Mouse (Mus musculus): ENCODE data around the gene Eif6. TPM values are rescaled to one million over a fixed set of nuclear protein-coding genes. Genes with fewer than 3 reads are reported as not detected.

The Eif6 gene
- polyA plus RNA-seq, 1 experiment from 2014 or later, result 210 TPM

DNA sequence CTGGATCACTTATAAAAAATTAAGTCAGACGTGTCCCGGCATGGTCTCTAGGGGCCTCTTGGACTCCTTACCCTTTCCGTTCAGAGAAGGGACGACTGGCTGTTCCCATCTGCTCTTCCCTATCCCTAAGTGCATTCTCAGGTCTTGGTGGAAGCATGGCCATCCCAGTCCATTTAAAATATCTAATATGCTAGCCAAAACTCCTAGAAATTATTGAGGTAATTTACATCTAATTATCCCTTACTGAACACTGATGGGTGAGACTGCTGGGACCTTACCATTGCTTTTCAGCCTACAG lies 49.1 kb downstream of the Eif6 start:
- WGBS, result 84% methylated on average over 4 of the region's 4 CpGs
- ATAC-seq (replicated peaks; ENCODE audit: low FRiP score), result no peak

DNA sequence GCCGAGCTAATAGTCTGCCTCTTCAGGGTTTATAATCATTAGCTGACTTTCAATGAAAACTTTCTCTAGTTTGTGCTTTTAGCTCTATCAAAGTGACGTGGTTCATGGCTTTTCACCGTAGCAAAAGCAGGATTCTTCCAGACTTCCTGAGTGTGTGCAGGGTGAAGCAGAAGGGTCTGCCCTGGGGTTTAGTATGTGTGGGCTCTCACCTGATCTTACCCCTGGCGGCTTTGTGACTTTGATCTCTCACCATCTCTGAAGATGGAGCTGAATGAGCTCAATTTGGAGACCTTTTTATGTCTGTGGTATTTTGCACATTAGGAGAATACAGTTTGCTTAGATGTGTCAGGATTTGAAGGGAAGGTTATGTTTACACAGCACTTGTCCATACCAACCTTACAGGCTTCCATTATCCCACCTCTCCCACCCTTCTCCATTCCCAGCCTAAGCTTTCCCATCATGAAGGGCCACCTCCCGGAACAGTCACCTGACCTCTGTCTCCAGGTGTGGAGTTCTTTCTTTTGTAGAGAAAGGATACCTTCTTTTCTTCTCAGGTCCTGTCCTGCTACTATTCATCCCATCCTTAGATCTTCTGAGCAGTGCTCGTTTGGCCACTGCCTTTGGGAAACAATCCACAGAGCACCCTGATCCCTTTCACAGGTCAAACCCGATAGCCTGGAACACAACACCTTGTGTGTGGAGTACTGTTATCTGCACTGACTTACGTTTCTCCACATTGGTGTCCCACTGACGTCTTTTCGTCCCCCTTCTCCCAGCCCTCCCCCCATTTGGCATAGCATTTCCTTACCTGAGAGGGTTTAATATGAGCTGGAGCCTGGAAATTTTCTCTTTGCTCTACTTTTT lies 49.7 kb downstream of the Eif6 start:
- H3K4me2 ChIP-seq, result no peak overlapping the region
- no peak overlapping the region for H3K27ac ChIP-seq
- H3K4me3 ChIP-seq (replicated peaks), result no peak overlapping the region
- no peaks in the 10 kb centered on the region for H3K36me3 ChIP-seq
- peaks cover 9% of the 10 kb centered on the region for H3K4me1 ChIP-seq
- no peak overlapping the region for H3K9ac ChIP-seq
- WGBS, result 62% methylated on average over 10 of the region's 10 CpGs
- no peaks in the 10 kb centered on the region for H3K9me3 ChIP-seq (replicated peaks)
- peaks cover 60% of the 10 kb centered on the region for H3K27me3 ChIP-seq
- ATAC-seq (replicated peaks; ENCODE audit: low FRiP score), result no peak

More for the DNA sequence above, 49.1 kb downstream of the Eif6 start:
- H3K4me3 ChIP-seq (replicated peaks), result no peak overlapping the region
- H3K9me3 ChIP-seq (replicated peaks), result no peaks in the 10 kb centered on the region
- H3K9ac ChIP-seq, result no peak overlapping the region
- H3K27ac ChIP-seq, result no peak overlapping the region
- no peak overlapping the region for H3K4me2 ChIP-seq
- H3K36me3 ChIP-seq, result no peaks in the 10 kb centered on the region
- peaks cover 56% of the 10 kb centered on the region for H3K27me3 ChIP-seq
- H3K4me1 ChIP-seq, result peaks cover 9% of the 10 kb centered on the region

DNA sequence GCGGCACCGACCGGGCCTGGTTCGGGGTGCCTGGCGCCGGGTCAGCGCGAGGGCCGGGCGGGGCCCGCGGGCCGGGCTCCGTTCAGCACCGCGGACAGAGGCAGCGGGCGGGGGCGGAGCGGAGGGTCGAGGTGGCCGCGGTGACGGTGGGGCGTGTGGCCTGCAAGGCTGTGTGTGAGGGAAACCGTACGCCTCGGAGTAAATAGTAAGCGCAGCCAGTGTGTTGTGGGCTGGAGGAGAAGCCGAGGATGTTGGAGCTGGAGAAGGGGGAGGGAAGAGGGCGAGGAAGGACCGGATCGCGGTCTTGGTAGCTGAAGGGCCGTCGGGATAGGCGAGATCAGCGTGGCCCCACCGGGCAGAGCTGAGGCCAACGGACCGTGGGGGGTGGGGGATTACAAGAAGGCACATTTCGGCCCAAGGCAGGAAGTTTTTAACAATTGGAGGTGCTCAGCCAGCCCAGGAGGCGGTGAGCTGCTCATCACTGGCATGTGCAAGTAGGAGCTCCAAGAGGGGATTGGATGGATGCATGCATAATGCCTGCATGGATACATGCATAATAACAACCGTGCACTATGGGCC lies 51.0 kb downstream of the Eif6 start:
- Histone ChIP-seq H3K9ac (no peak overlapping the region), H3K4me2 (peak overlapping the region; percentile 95), H3K9me3 (replicated peaks) (no peaks in the 10 kb centered on the region), H3K4me3 (replicated peaks) (peak overlapping the region; percentile 57), H3K27me3 (peaks cover 65% of the 10 kb centered on the region), H3K36me3 (no peaks in the 10 kb centered on the region), H3K4me1 (peaks cover 9% of the 10 kb centered on the region), H3K27ac (no peak overlapping the region)
- WGBS, result under 1% methylated on average over 43 of the region's 44 CpGs
- ATAC-seq (replicated peaks; ENCODE audit: low FRiP score), result peak; percentile 90

DNA sequence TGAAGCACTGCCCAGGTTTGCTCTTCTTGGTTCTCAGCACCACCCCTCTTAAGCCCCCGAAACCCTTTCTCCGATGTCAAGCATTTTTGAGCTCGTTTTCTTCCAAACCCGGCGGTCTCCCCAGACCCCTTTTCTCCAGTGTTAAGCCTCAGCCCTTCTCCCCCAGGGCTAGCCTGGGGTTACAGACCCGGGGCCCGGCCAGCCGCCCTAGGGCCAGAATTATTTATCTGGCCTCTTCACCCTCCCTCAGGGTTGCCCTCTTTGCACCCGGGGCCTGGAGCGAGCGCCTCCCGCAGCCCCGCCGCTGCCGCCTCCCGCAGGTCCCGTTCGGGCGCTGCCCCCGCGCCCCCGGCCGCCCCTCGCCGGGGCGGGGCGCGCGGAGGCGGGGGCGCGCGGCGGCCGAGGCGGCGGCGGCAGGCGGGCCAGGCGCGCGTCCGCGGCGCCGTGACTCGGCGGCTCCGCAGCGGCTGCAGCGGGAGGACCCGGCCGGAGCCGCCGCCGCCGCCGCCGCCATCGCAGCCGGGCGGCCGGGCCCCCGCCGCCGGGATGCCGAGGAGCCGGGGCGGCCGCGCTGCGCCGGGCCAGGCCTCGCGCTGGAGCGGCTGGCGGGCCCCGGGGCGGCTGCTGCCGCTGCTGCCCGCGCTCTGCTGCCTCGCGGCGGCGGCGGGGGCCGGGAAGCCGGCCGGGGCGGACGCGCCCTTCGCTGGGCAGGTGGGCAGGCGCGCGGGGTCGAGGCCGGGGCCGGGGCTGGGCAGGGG lies 51.6 kb downstream of the Eif6 start, which contains the start of gene Mmp24:
Gene Mmp24, plus strand, starts transcription at position 416 of the 758 bp plus-strand sequence.
- Histone ChIP-seq H3K9ac (no peak within 1 kb of the TSS), H3K36me3 (no peaks in the 10 kb centered on the region), H3K9me3 (replicated peaks) (no peaks in the 10 kb centered on the region), H3K4me2 (peak within 1 kb of the TSS; percentile 95), H3K27me3 (peaks cover 66% of the 10 kb centered on the region), H3K27ac (no peak within 1 kb of the TSS), H3K4me1 (peaks cover 9% of the 10 kb centered on the region), H3K4me3 (replicated peaks) (peak within 1 kb of the TSS; percentile 57)
- WGBS, result 3% methylated on average over 58 of the region's 100 CpGs
- ATAC-seq (replicated peaks; ENCODE audit: low FRiP score), result peak; percentile 58

DNA sequence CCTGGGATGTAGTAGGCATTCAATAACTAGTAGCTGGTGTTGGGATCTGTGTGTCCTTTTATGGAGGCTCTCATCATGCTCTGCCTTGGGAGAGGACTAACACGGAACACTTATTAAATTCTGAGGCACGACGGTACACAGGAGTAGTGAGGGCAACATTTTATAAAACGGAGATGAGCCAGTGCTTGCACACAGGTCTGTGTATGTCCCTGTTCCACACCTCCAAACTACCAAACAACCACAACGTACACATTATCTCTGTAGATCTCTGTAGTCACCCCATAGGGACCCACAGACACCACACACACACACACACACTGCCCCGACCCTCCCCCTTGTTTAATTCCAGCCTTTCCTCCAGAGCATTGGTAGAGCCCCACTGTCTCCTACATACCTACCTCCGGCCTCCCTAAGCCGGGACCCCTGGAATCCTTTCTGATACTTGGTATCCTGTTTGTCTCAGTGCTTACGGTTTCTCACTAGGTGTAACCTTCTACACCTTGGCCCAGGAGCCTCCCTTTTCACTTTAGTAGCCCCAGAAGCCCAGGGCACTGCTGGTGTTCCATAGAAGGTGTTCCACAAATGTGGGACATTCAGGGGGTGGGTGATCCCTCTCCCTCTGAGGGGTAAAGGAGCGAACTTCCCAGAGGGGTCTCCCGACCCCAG lies 52.3 kb downstream of the Eif6 start:
- H3K9ac ChIP-seq, result no peak overlapping the region
- H3K4me3 ChIP-seq (replicated peaks), result peak overlapping the region; percentile 57
- H3K27ac ChIP-seq, result no peak overlapping the region
- 55% methylated on average over 11 of the region's 11 CpGs for WGBS
- no peaks in the 10 kb centered on the region for H3K36me3 ChIP-seq
- peaks cover 9% of the 10 kb centered on the region for H3K4me1 ChIP-seq
- no peak for ATAC-seq (replicated peaks; ENCODE audit: low FRiP score)
- no peaks in the 10 kb centered on the region for H3K9me3 ChIP-seq (replicated peaks)
- H3K4me2 ChIP-seq, result peak overlapping the region; percentile 95
- peaks cover 72% of the 10 kb centered on the region for H3K27me3 ChIP-seq

DNA sequence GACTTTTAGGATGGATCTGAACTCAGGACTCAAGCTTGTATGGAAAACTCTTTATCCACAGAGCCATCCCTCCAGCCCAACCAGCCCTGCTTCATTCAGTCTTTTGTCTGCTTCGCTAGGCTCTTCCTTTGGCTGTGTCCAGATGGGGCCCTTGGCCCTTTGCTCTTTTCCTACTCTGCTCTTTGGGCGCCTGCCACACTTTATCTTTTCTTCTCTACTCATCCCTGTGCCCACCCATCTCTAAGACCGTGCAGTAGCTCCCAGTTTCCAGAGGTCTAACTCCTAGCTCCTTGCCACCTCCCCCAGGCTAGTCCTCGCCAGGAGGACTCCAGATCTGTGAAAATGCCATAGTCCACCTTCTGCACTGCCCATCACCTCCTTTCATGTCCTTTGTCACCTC lies 53.1 kb downstream of the Eif6 start:
- no peak for ATAC-seq (replicated peaks; ENCODE audit: low FRiP score)
- peaks cover 77% of the 10 kb centered on the region for H3K27me3 ChIP-seq
- no peak overlapping the region for H3K4me3 ChIP-seq (replicated peaks)
- H3K9ac ChIP-seq, result no peak overlapping the region
- peaks cover 9% of the 10 kb centered on the region for H3K4me1 ChIP-seq
- H3K9me3 ChIP-seq (replicated peaks), result no peaks in the 10 kb centered on the region
- no peak overlapping the region for H3K4me2 ChIP-seq
- H3K27ac ChIP-seq, result no peak overlapping the region
- H3K36me3 ChIP-seq, result no peaks in the 10 kb centered on the region
- 83% methylated on average over 4 of the region's 4 CpGs for WGBS

Other genes with a start within 250 kb of the Eif6 start
- gene Gss, start 234.1 kb downstream of the Eif6 start, polyA plus RNA-seq (2015; fragmentation: Nextera tagmentation; extraction: Ambion mirVana), result 40.1 and 45.0 TPM in 2 replicates
- 0.93 and 1.7 TPM in 2 replicates for gene Myh7b, start 215.7 kb downstream of the Eif6 start, polyA plus RNA-seq (2015; fragmentation: Nextera tagmentation; extraction: Ambion mirVana)
- 123 and 138 TPM in 2 replicates for gene Trpc4ap, start 134.5 kb downstream of the Eif6 start, polyA plus RNA-seq (2015; fragmentation: Nextera tagmentation; extraction: Ambion mirVana)
- gene Edem2, start 97.5 kb downstream of the Eif6 start, polyA plus RNA-seq (2015; fragmentation: Nextera tagmentation; extraction: Ambion mirVana), result 36.1 and 39.0 TPM in 2 replicates
- gene Gm17581, start 91.1 kb downstream of the Eif6 start, polyA plus RNA-seq (2015; fragmentation: Nextera tagmentation; extraction: Ambion mirVana), result not detected in 2 replicates
- 11.1 and 12.3 TPM in 2 replicates for gene Procr, start 75.8 kb downstream of the Eif6 start, polyA plus RNA-seq (2015; fragmentation: Nextera tagmentation; extraction: Ambion mirVana)
- 0.14 and 0.16 TPM in 2 replicates for gene Mmp24, start 51.6 kb downstream of the Eif6 start, polyA plus RNA-seq (2015; fragmentation: Nextera tagmentation; extraction: Ambion mirVana)
- gene BC029722, start 7.5 kb downstream of the Eif6 start, polyA plus RNA-seq (2015; fragmentation: Nextera tagmentation; extraction: Ambion mirVana), result 14.5 and 18.1 TPM in 2 replicates
- 0.15 and 0.19 TPM in 2 replicates for gene Fam83c, start 7.9 kb upstream of the Eif6 start, polyA plus RNA-seq (2015; fragmentation: Nextera tagmentation; extraction: Ambion mirVana)
- 66.6 and 81.7 TPM in 2 replicates for gene Uqcc1, start 103.4 kb upstream of the Eif6 start, polyA plus RNA-seq (2015; fragmentation: Nextera tagmentation; extraction: Ambion mirVana)
- not detected in 2 replicates for gene Gm15557, start 113.8 kb upstream of the Eif6 start, polyA plus RNA-seq (2015; fragmentation: Nextera tagmentation; extraction: Ambion mirVana)
- 0.51 and 0.84 TPM in 2 replicates for gene Gdf5, start 118.4 kb upstream of the Eif6 start, polyA plus RNA-seq (2015; fragmentation: Nextera tagmentation; extraction: Ambion mirVana)
- 21.9 and 24.4 TPM in 2 replicates for gene Cep250, start 129.5 kb upstream of the Eif6 start, polyA plus RNA-seq (2015; fragmentation: Nextera tagmentation; extraction: Ambion mirVana)
- gene 6430550D23Rik, start 181.1 kb upstream of the Eif6 start, polyA plus RNA-seq (2015; fragmentation: Nextera tagmentation; extraction: Ambion mirVana), result 0.75 and 1.0 TPM in 2 replicates
- gene Ergic3, start 181.1 kb upstream of the Eif6 start, polyA plus RNA-seq (2015; fragmentation: Nextera tagmentation; extraction: Ambion mirVana), result 212 and 240 TPM in 2 replicates
- 0.08 TPM in 1 of 2 replicates, not detected in the other for gene Fer1l4, start 226.0 kb upstream of the Eif6 start, polyA plus RNA-seq (2015; fragmentation: Nextera tagmentation; extraction: Ambion mirVana)
- gene Spag4, start 238.2 kb upstream of the Eif6 start, polyA plus RNA-seq (2015; fragmentation: Nextera tagmentation; extraction: Ambion mirVana), result 3.6 and 4.1 TPM in 2 replicates

All from kidney, embryonic 15.5 days (tissue).